Mouse (Mus musculus): ENCODE measurements around the gene Vrtn.

DNA sequence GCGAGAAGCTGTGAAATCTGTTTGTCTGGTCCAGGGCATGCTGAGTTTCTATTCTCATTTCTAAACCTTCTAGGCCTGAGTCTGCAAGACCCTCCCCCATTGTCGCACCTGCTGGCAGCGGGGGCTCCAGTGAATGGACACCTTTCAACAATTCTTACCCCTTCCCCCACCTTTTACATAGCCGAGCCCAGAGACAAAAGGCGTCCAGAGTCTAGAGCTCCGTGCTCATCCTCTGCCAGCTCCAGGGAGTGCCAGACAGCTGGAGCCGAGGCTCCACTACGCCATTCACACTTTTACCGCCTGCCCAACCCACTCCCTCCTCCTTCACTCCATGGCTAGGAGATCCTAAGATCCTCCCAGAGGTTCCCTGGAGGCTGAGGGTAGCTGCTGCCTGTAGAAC, 15.7 kb upstream of the Vrtn start:
- no peak for TF ChIP-seq CTCF (IDR thresholded peaks at IDR 0.05)
- TF ChIP-seq POLR2A (IDR thresholded peaks at IDR 0.05; ENCODE audit: insufficient read depth, low read depth, low read length) = no peak

Measured in heart, adult 2 months (tissue).